Mouse (Mus musculus) spleen, adult 12 weeks (tissue): ENCODE data around the gene Fbxo42.

Experiments used
- DNase-seq: peaks from one replicate; pipeline ENCODE4 v3.0.0; 2022; ENCODE audit warnings: low spot score

Fbxo42 gene

GRCm38 (mm10) chr4:141214337-141214851 is 66.7 kb downstream of the Fbxo42 start:
- DNase-seq, result peak; percentile 45

- DNase-seq, result no peak
Observed at GRCm38 (mm10) chr4:141219583-141220213, 72.0 kb downstream of the Fbxo42 start.

DNA sequence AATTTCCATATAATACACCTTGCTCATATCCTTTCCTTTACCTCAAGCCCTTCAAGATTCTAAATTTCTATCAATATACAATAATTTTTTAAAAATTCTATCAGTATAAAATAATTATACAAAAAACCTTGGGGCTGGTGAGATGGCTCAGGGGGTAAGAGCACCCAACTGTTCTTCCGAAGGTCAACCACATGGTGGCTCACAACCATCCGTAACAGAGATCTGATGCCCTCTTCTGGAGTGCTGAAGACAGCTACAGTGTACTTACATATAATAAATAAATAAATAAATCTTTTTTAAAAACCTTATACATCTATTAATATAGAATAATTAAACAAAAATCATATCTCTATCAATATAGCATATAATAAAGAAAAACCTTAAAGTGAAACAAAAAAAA is 74.1 kb downstream of the Fbxo42 start:
- no peak for DNase-seq

- no peak for DNase-seq
Observed at GRCm38 (mm10) chr4:141222752-141223151, 75.0 kb downstream of the Fbxo42 start.

GRCm38 (mm10) chr4:141228687-141229086 is 81.0 kb downstream of the Fbxo42 start:
- no peak for DNase-seq

- no peak for DNase-seq
Observed at GRCm38 (mm10) chr4:141233196-141233595, 85.5 kb downstream of the Fbxo42 start.

- no peak for DNase-seq
Observed at GRCm38 (mm10) chr4:141235537-141236111, 87.9 kb downstream of the Fbxo42 start.

- no peak for DNase-seq
Observed at GRCm38 (mm10) chr4:141236856-141237255, 89.1 kb downstream of the Fbxo42 start.

GRCm38 (mm10) chr4:141238492-141239387 is 91.0 kb downstream of the Fbxo42 start:
- DNase-seq, result no peak

DNA sequence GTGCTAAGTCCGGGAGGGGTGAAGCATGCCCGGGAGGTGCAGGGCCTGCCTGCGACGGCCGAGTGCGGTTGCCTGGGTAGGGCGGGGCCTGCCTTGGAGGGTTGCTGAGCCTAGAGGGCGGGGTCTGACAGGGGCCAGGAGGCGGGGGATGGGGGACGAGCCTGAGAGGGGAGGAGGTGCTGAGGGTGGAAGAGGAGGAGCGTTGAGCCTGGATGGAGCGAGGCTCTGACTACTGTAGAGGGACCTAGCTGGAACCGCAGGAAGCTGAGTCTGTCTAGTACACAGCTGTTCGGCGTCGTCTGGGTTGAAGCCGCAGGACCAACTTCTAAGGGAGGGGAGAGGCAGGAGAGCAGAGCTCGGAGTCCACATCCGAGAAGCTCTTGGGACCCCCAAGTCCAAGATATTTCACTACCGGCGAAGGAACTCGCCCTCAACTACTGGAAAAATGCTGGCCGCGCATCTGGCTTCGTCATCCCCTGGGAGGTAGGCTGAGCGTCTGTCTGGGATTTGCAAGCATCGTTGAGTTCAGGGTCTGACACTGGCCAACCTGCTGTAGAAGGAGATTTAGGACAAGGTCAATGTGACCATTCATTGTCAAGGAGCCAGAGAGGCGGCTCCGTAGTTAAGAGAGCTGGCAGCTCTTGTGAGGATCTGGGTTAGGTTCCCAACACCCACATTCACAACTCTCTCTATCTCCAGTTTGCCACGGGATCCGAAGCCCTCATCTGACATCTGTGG is 91.8 kb downstream of the Fbxo42 start, which contains the start of gene Arhgef19:
Gene Arhgef19, plus strand, starts transcription at position 112 of the 738 bp plus-strand sequence.
- peak; percentile 14 for DNase-seq

GRCm38 (mm10) chr4:141240617-141241016 is 92.9 kb downstream of the Fbxo42 start:
- DNase-seq, result no peak

- DNase-seq, result no peak
Observed at GRCm38 (mm10) chr4:141241861-141242260, 94.1 kb downstream of the Fbxo42 start.

DNA sequence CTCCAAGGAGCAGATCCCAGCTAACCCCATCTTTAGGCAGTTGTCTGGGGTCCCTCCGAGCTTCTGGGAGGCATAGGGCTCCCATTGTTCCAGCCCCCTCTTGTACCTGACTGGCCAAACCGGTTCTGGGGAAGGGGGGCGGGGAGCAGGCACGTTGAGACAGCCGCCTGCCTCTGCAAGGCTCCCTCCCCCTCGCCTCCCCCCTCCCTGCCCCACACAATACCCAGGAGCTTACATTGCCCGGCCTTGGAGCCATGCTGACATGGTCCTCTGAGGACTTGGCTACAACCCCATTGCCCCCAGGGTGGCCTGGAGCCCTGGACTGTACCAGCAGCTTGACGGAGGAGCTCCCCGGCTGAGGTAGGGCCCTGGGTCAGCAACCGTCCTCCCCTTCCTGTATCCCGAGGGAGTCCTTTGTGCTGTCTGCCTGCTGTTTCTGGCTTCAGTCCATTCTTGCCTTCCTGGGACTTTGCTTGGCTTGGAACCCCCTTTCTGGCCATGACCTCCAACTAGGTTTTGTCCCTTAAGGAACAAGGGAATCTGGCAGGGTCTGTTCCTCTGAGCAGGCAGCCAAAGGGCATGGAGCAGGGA is 95.0 kb downstream of the Fbxo42 start:
- no peak for DNase-seq

GRCm38 (mm10) chr4:141243636-141244035 is 95.9 kb downstream of the Fbxo42 start:
- DNase-seq, result no peak

DNA sequence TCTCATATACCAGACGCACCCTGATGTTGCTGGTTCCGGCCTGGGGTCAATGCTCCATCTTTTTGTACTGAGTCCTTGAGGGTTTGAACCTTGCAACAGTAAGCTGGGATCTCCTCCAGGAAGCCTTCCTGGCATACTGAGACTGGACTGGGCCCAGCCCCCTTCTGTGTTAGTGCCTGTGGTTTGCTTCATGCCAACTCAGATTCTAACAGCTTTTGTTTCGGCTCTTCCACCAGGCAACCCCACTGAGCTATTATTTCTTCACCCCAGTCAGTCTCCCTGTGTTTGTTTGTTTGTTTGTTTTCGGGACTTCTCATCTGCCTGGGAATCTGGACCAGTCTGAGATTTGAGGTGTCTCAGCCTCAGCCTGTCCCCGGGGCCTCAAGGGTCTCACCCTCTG is 96.7 kb downstream of the Fbxo42 start:
- DNase-seq, result no peak

DNA sequence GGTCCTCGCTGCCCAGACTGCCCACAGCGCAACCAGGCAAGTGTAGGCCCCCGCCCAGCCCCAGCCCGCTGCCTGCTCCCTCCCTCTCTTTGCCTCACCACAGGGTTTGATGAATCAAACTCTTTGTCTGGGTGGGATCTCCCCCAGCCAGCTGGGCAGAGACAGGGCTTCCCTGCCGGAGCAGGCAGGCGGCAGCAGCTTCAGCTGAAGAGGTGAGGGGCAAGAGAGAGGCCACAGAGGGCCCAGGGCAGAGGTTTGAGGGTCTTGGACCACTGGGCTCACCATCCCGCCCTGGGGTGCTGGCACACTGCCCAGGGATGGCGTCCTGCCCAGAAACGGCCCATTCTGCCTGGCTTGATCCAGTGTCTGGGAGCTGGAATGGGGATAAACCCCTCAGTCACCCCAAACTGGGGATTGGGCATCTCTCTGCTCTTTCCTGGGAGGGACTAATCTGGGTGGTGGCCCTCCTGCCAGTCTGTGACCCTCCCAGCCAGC is 97.3 kb downstream of the Fbxo42 start:
- DNase-seq, result no peak

- no peak for DNase-seq
Observed at GRCm38 (mm10) chr4:141246089-141246997, 98.6 kb downstream of the Fbxo42 start.

- no peak for DNase-seq
Observed at GRCm38 (mm10) chr4:141246998-141247350, 99.3 kb downstream of the Fbxo42 start.

DNA sequence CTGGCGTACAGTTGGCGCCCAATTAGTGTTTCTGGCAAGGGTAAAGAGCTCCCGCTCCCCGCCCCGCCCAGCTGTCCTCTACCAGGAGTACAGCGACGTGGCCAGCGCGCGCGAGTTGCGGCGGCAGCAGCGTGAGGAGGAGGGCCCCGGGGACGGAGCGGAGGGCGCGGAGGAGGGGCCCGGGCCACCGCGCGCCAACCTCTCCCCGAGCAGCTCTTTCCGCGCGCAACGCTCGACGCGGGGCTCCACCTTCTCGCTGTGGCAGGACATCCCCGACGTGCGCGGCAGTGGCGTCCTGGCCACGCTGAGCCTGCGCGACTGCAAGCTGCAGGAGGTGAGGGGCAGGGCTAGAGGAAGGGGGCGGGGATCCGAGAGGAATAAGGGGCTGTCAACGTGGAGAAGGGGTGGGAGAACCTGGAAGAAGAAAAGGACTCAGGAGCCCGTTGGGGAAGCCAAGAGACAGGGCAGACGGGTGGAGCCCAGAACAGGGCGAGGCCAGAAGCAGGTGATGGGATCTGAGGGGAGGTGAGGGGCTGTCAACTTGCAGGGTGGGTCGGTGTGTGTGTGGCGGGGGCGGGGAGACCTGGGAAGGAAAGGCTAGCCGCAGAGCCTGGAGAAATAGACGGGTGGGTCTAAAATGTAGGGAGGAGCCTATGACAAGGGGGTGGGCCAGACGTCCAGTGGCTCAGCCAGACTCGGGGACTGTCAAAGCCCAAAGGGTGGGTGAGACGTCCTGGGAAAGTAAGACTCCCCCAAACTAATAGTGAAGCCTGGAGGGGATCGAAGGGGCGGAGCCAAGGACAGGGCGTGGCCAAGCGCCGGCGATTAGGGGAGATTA is 100.3 kb downstream of the Fbxo42 start:
- DNase-seq, result no peak

- no peak for DNase-seq
Observed at GRCm38 (mm10) chr4:141248614-141248978, 100.9 kb downstream of the Fbxo42 start.
